Comparison of ENCODE assay signal across 12 mouse cellular contexts in genomic region chr9:40316865-40317660, GRCm38 (mm10). TPM values are rescaled to one million over a fixed set of nuclear protein-coding genes. Genes with fewer than 3 reads are reported as not detected.
DNase-seq lines count a peak whose midpoint lies in the region; ATAC-seq lines count a peak whose summit lies in the region.
"Had no signal": no experiment of that assay in that cellular context is flagged by ENCODE, and none has a peak within 500 bp of the region (broad histone marks: within the 10 kb centered on the region; RNA-seq: fewer than 3 reads in every experiment).

No protein-coding gene starts in this region.

- DNase-seq in heart, adult 11 months: peak; percentile 97
- DNase-seq in heart, embryonic 10.5 days (ENCODE audit: low spot score): no peak
- DNase-seq in 3T3-L1 (ENCODE audit: low read depth, low spot score) (peak; percentile 13), adipocyte (ENCODE audit: low spot score) (peak; percentile 75)
- DNase-seq in heart, postnatal 4 days: peak; percentile 50
- DNase-seq in retina, embryonic 14.5 days (ENCODE audit: low spot score): no peak
- DNase-seq in T-cell, adult 2 months (ENCODE audit: low spot score): no peak
- DNase-seq: kidney, adult 11 months had no signal

- H3K27ac ChIP-seq in heart, embryonic 10.5 days: no peak overlapping the region
- H3K27ac ChIP-seq: limb, embryonic 12.5 days; midbrain, embryonic 10.5 days had no signal

- H3K4me1 ChIP-seq in heart, embryonic 10.5 days: peaks cover 16% of the 10 kb centered on the region

- no peak for ATAC-seq in megakaryocyte, adult 5-6 weeks (ENCODE audit: poor library complexity, severe bottlenecking)

- H3K27me3 ChIP-seq in heart, embryonic 10.5 days (ENCODE audit: insufficient read depth, poor library complexity, severe bottlenecking): no peaks in the 10 kb centered on the region
- H3K27me3 ChIP-seq: CH12.LX; limb, embryonic 12.5 days had no signal

- no peaks in the 10 kb centered on the region for H3K9me3 ChIP-seq in heart, embryonic 10.5 days
- H3K9me3 ChIP-seq: limb, embryonic 12.5 days; midbrain, embryonic 10.5 days had no signal

- 80% methylated on average over 9 of the region's 9 CpGs for WGBS in heart, embryonic 10.5 days

- peaks cover 29% of the 10 kb centered on the region; the same call in 1 of the 2 replicates for H3K36me3 ChIP-seq in heart, embryonic 10.5 days

- no peak overlapping the region for H3K4me3 ChIP-seq in heart, embryonic 10.5 days
- H3K4me3 ChIP-seq: limb, embryonic 12.5 days; midbrain, embryonic 10.5 days had no signal

RNA-seq across cellular contexts. Expression of gene Scn3b, which starts 48.0 kb away (rescaled TPM):
- 0.38 and 0.90 TPM in 2 replicates for polyA plus RNA-seq in heart, embryonic 10.5 days (2016; fragmentation: Nextera tagmentation; extraction: Ambion mirVana)
- under 1 TPM; 0.67 to 0.99 TPM for total RNA-seq in heart, postnatal 4 days (2021)
- 0.87 TPM in 1 of 2 replicates, not detected in the other for total RNA-seq in megakaryocyte, adult 5-6 weeks (2015)
- not detected in 2 replicates for total RNA-seq in megakaryocyte, adult 5-6 weeks (2017)

Comparison
In these comparisons a context has a peak if more than half of its experiments do, and no peak if none do; other contexts are left out.
1. DNase-seq: peak in heart, adult 11 months (single experiment), 3T3-L1 (single experiment), adipocyte (single experiment) and heart, postnatal 4 days (single experiment); none in heart, embryonic 10.5 days (single experiment), retina, embryonic 14.5 days (single experiment) and T-cell, adult 2 months (single experiment).